Mouse (Mus musculus): Measurements from ENCODE around the gene Sipa1l3.

- TF ChIP-seq CTCF (conservative IDR thresholded peaks at IDR 0.05; ENCODE audit: low read length): no peak
- no peak for TF ChIP-seq POU5F1 (IDR thresholded peaks at IDR 0.05; ENCODE audit: borderline replicate concordance, low read length)
These were observed 227.6 kb downstream of the Sipa1l3 start for GRCm38 (mm10) chr7:29290691-29291485.

Data from E14TG2a.4 (cell line).